Mouse (Mus musculus) hindbrain, embryonic 10.5 days (tissue): Measurements from ENCODE around the gene 1520401A03Rik. TPM values are rescaled to one million over a fixed set of nuclear protein-coding genes. Genes with fewer than 3 reads are reported as not detected.

ENCODE experiments used
- DNase-seq: peaks from one replicate; pipeline ENCODE4 v3.0.0-alpha.2; 2017; ENCODE audit warnings: low spot score
- H3K27ac ChIP-seq: fragments of 300-500 bp; sonication (generic); 2 replicates; pipeline ENCODE4 v1.5.1; 2016; ENCODE audit warnings: mild to moderate bottlenecking, moderate library complexity
- H3K27me3 ChIP-seq: fragments of 300-500 bp; sonication (generic); 2 replicates; pipeline ENCODE4 v1.6.1; 2016; ENCODE audit warnings: mild to moderate bottlenecking; ENCODE audit not compliant: poor library complexity, insufficient read depth, severe bottlenecking
- H3K36me3 ChIP-seq: fragments of 300-500 bp; sonication (generic); 2 replicates; pipeline ENCODE4 v1.6.1; 2016; ENCODE audit warnings: mild to moderate bottlenecking, moderate library complexity
- H3K4me1 ChIP-seq: fragments of 300-500 bp; sonication (generic); replicated peaks from 2 replicates; pipeline ENCODE4 v1.6.1; 2016; ENCODE audit warnings: mild to moderate bottlenecking
- H3K4me3 ChIP-seq: fragments of 300-500 bp; sonication (generic); 2 replicates; pipeline ENCODE4 v1.5.1; 2016; ENCODE audit warnings: mild to moderate bottlenecking, moderate library complexity
- H3K9me3 ChIP-seq: fragments of 300-500 bp; sonication (generic); 2 replicates; pipeline ENCODE4 v1.6.1; 2016; ENCODE audit warnings: mild to moderate bottlenecking, moderate library complexity
- WGBS: fragments of 180-500 bp; shearing (Covaris S2); methylation state at CpG from one replicate; pipeline ENCODE4 v1.1.7; 2016; 5-methylcytosine and 5-hydroxymethylcytosine counted together
- polyA plus RNA-seq: library from polyadenylated mRNA; unstranded; fragments of >200 nt; fragmentation: Nextera tagmentation; extraction: Ambion mirVana; gene quantifications from 2 replicates; pipeline ENCODE4 v1.2.1, GENCODE M21; 2016

The 1520401A03Rik gene
- polyA plus RNA-seq, 1 experiment from 2014 or later, result not detected

DNA sequence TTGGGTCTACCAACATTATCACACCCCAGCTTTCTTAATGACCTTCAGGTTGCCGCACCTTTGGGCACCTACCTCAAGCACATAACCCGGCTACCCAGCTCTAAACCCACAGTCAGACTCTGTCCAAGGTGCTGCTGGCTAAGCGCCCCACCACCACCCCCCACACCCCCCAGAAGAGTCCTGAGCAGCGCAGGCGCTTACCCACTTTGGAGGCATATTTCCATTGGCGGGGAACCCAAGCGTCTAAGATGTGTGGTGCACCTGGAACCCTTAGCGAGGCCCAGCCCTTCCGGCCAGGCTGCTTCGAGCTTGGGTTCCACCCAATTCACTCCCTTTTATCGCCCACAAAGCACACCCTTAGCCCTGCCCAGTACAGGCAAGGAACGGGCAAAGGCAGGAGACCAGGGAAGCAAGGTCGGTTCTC lies 18.0 kb upstream of the 1520401A03Rik start, which contains the start of gene Paqr4:
Gene Paqr4 (minus strand): TSS at position 270 of the 424 bp plus-strand sequence.
- Histone ChIP-seq H3K27me3 (peaks cover 85% of the 10 kb centered on the region), H3K4me1 (peaks cover 60% of the 10 kb centered on the region), H3K27ac (peak within 1 kb of the TSS; percentile 88), H3K36me3 (peaks cover 22% of the 10 kb centered on the region), H3K9me3 (peaks cover 4% of the 10 kb centered on the region; the same call in 1 of the 2 replicates), H3K4me3 (peak within 1 kb of the TSS; percentile 64)
- DNase-seq, result no peak
- WGBS, result 9% methylated on average over 13 of the region's 13 CpGs

DNA sequence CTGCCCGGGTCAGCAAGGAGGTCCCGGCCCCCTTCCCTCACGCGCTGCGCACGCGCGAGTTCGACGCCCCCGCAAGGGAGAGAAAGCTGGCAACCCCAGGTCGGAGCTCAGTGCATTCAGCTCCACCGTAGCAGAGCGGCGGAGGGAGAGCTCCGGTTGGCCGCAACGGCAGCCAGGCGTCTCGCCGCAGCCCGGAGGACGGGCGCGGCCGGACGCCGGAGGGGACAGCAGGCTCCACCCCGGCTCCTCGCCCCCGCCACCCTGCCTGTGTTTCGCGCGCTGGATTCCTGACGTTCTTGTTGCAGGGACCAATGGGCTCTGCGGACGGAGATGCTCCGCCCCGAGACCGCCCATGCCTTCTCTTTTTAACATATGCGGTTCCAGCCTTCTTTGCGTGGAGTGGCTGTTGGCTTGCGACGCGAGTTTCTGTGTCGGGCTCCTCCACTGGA lies 17.6 kb upstream of the 1520401A03Rik start:
- peaks cover 4% of the 10 kb centered on the region; the same call in 1 of the 2 replicates for H3K9me3 ChIP-seq
- peaks cover 27% of the 10 kb centered on the region for H3K36me3 ChIP-seq
- peak overlapping the region; percentile 64 for H3K4me3 ChIP-seq
- peak; percentile 90 for DNase-seq
- under 1% methylated on average over 46 of the region's 46 CpGs for WGBS
- peak overlapping the region; percentile 88 for H3K27ac ChIP-seq
- peaks cover 81% of the 10 kb centered on the region for H3K27me3 ChIP-seq
- peaks cover 56% of the 10 kb centered on the region for H3K4me1 ChIP-seq

GRCm38 (mm10) chr17:23739202-23740135 lies 16.9 kb upstream of the 1520401A03Rik start:
- Histone ChIP-seq H3K4me3 (peak overlapping the region; percentile 64), H3K9me3 (peaks cover 4% of the 10 kb centered on the region; the same call in 1 of the 2 replicates), H3K4me1 (peaks cover 49% of the 10 kb centered on the region), H3K27ac (peak overlapping the region; percentile 88), H3K27me3 (peaks cover 74% of the 10 kb centered on the region), H3K36me3 (peaks cover 33% of the 10 kb centered on the region)
- WGBS, result under 1% methylated on average over 48 of the region's 48 CpGs
- DNase-seq, result peak; percentile 64

DNA sequence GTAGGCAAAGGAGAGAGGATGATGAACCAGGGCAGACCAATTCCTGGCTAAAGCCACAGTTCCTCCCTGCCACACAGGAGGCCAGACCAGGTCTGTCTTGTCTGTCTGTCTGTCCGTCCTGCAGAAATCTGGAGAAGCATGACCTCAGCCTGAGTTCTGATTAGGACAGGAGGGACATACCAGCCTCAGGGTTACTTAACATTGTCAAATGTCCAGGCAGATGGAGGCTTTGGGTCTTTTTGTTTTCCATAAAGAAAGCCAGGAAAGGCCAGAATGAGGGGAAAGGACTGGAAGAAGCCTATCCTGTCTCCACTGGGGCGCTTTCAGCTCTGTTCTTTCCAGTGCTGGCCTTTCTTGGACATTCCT lies 16.2 kb upstream of the 1520401A03Rik start:
- peaks cover 68% of the 10 kb centered on the region for H3K27me3 ChIP-seq
- H3K4me3 ChIP-seq, result peak overlapping the region; percentile 64
- 35% methylated on average over 2 of the region's 2 CpGs for WGBS
- peak overlapping the region; percentile 88 for H3K27ac ChIP-seq
- H3K4me1 ChIP-seq, result peaks cover 43% of the 10 kb centered on the region
- DNase-seq, result no peak
- H3K36me3 ChIP-seq, result peaks cover 40% of the 10 kb centered on the region
- H3K9me3 ChIP-seq, result peaks cover 4% of the 10 kb centered on the region; the same call in 1 of the 2 replicates

DNA sequence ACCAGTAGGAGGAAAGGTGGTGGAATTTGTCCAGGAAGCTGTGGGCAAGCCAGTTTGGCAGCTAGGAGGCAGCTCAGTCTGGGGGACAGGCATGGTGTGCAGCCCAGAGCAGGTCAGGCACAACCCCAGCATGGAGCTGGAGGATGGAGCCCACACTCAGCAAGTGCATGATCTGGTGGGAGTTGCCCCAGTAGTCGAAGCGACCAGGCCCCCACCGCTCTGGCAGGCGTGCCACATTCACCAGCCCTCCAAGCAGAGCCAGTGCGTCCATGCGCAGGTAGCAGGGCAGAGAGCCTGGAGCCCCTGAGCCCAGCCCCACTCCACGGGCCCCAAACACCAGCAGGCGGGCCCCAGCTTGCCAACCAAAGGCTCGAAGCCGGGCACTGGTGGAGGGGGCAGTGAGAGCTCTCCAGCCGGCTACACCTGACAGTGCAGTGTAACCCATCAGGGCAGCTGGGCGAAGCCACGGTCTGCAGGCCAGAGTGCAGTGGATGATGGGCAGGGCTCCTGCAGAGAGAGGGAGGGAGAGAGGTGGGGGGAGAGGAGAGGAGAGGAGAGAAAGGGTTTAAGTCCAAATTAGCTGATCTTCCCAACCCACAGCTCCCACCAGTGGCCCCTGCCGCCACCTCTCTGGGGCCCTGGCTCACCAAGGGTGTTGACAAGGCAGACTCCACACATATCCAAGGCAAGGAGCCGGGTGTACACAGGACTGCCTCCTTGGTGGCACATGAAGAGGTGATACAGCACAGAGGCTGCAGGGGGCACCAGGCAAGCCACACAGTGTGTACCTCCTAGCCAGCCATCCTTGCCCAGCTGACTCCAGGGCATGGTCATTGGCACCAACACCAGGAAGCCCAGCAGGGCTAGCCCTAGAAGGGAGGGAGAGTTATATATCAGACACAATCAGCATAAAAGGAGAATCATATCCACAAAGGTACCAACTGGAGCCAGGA lies 15.2 kb upstream of the 1520401A03Rik start:
- H3K36me3 ChIP-seq, result peaks cover 50% of the 10 kb centered on the region
- WGBS, result 65% methylated on average over 15 of the region's 15 CpGs
- no peak for DNase-seq
- peaks cover 4% of the 10 kb centered on the region; the same call in 1 of the 2 replicates for H3K9me3 ChIP-seq
- H3K27ac ChIP-seq, result no peak overlapping the region
- peaks cover 57% of the 10 kb centered on the region for H3K27me3 ChIP-seq
- H3K4me1 ChIP-seq, result peaks cover 43% of the 10 kb centered on the region
- H3K4me3 ChIP-seq, result peak overlapping the region; percentile 0; the same call in 1 of the 2 replicates

DNA sequence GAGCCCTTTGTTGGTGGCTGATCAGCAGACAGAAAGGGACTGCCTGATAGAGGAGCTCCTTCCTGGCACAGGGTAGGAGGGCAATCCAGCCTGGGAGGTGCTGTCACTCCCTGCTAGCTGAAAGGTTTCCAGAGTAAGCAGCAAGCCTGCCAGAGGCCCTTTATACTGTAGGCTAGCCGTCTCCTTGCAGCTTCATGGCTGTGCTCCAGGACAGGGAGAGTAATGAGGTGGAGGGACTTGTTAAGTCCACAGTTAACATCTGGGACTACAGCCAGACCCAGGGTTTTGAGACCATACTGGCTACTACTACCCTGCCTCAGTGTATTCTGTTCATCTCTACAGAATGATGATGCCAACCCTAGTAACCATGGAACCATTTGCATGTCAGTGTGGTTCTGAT lies 11.8 kb upstream of the 1520401A03Rik start:
- H3K4me1 ChIP-seq, result peaks cover 18% of the 10 kb centered on the region
- peaks cover 54% of the 10 kb centered on the region for H3K36me3 ChIP-seq
- H3K4me3 ChIP-seq, result no peak overlapping the region
- DNase-seq, result no peak
- WGBS, result 90% methylated on average over 1 of the region's 1 CpGs
- H3K9me3 ChIP-seq, result no peaks in the 10 kb centered on the region
- no peak overlapping the region for H3K27ac ChIP-seq
- peaks cover 26% of the 10 kb centered on the region for H3K27me3 ChIP-seq

- no peaks in the 10 kb centered on the region for H3K9me3 ChIP-seq
- no peaks in the 10 kb centered on the region for H3K27me3 ChIP-seq
- no peak overlapping the region for H3K27ac ChIP-seq
- 86% methylated on average over 1 of the region's 1 CpGs for WGBS
- H3K36me3 ChIP-seq, result peaks cover 30% of the 10 kb centered on the region
- no peak for DNase-seq
- no peak overlapping the region for H3K4me3 ChIP-seq
- peaks cover 19% of the 10 kb centered on the region for H3K4me1 ChIP-seq
These were observed 7.9 kb upstream of the 1520401A03Rik start for GRCm38 (mm10) chr17:23730441-23730840.

- Histone ChIP-seq H3K4me3 (peak overlapping the region; percentile 88), H3K27ac (peak overlapping the region; percentile 92), H3K36me3 (no peaks in the 10 kb centered on the region), H3K27me3 (no peaks in the 10 kb centered on the region), H3K9me3 (no peaks in the 10 kb centered on the region), H3K4me1 (peaks cover 21% of the 10 kb centered on the region)
- WGBS, result under 1% methylated on average over 20 of the region's 20 CpGs
- DNase-seq, result peak; percentile 82
These were observed 4.2 kb upstream of the 1520401A03Rik start for GRCm38 (mm10) chr17:23726758-23727142.

- Histone ChIP-seq H3K4me1 (peaks cover 21% of the 10 kb centered on the region), H3K27me3 (peaks cover 2% of the 10 kb centered on the region; the same call in 1 of the 2 replicates), H3K9me3 (no peaks in the 10 kb centered on the region), H3K36me3 (no peaks in the 10 kb centered on the region), H3K27ac (peak within 1 kb of the TSS; percentile 92), H3K4me3 (peak within 1 kb of the TSS; percentile 88)
- WGBS, result 2% methylated on average over 73 of the region's 73 CpGs
- DNase-seq, result peak; percentile 95
These were observed 3.6 kb upstream of the 1520401A03Rik start, which contains the start of gene Pkmyt1 for GRCm38 (mm10) chr17:23725999-23726757. Gene Pkmyt1 (plus strand): TSS chr17:23726336.

- Histone ChIP-seq H3K27me3 (peaks cover 9% of the 10 kb centered on the region; the same call in 1 of the 2 replicates), H3K9me3 (no peaks in the 10 kb centered on the region), H3K4me3 (peak overlapping the region; percentile 88), H3K27ac (peak overlapping the region; percentile 92), H3K4me1 (peaks cover 21% of the 10 kb centered on the region), H3K36me3 (no peaks in the 10 kb centered on the region)
- WGBS, result 66% methylated on average over 4 of the region's 4 CpGs
- no peak for DNase-seq
These were observed 2.9 kb upstream of the 1520401A03Rik start for GRCm38 (mm10) chr17:23725477-23725876.

- DNase-seq, result no peak
- H3K27me3 ChIP-seq, result peaks cover 11% of the 10 kb centered on the region; the same call in 1 of the 2 replicates
- no peak overlapping the region for H3K4me3 ChIP-seq
- no peaks in the 10 kb centered on the region for H3K36me3 ChIP-seq
- WGBS, result 80% methylated on average over 2 of the region's 2 CpGs
- H3K4me1 ChIP-seq, result peaks cover 15% of the 10 kb centered on the region
- no peak overlapping the region for H3K27ac ChIP-seq
- no peaks in the 10 kb centered on the region for H3K9me3 ChIP-seq
These were observed 697 bp downstream of the 1520401A03Rik start for GRCm38 (mm10) chr17:23721886-23722285.
